Mouse (Mus musculus): ENCODE measurements around the gene Sik2.

GRCm38 (mm10) chr9:50919554-50919953 is 89.3 kb downstream of the Sik2 start:
- no peak for TF ChIP-seq FLI1 (IDR thresholded peaks at IDR 0.05; ENCODE audit: low read length)
- TF ChIP-seq GATA1 (IDR thresholded peaks at IDR 0.05; ENCODE audit: borderline replicate concordance, low read length) = no peak
